In genomic region chr10:94687801-94688419, GRCm38 (mm10) we compare ENCODE assay signal across 8 mouse cellular contexts. TPM values are rescaled to one million over a fixed set of nuclear protein-coding genes. Genes with fewer than 3 reads are reported as not detected.
A peak's percentile ranks its signal among the peaks of the same experiment; 100 is the strongest.
DNase-seq lines count a peak whose midpoint lies in the region; ATAC-seq and TF ChIP-seq lines count a peak whose summit lies in the region.

No protein-coding gene starts in this region.

- DNase-seq in kidney, adult 11 months: peak; percentile 5
- no peak for DNase-seq in kidney, postnatal 36 days
- DNase-seq in G1E (ENCODE audit: low spot score): peak; percentile 43
- peak; percentile 21 for DNase-seq in embryonic facial prominence, embryonic 11.5 days (ENCODE audit: low spot score)
- peak; percentile 40 for DNase-seq in hindbrain, postnatal 0 days (ENCODE audit: low spot score)
- DNase-seq in lung, postnatal 0 days (ENCODE audit: low spot score): peak; percentile 17
- DNase-seq in urinary bladder, postnatal 36 days (ENCODE audit: low spot score in 2 of 2): no peak

- 5% methylated on average over 20 of the region's 20 CpGs for WGBS in embryonic facial prominence, embryonic 11.5 days
- WGBS in hindbrain, postnatal 0 days: 2% methylated on average over 20 of the region's 20 CpGs
- 3% methylated on average over 19 of the region's 20 CpGs for WGBS in lung, postnatal 0 days
- 2% methylated on average over 20 of the region's 20 CpGs for WGBS in stomach, embryonic 15.5 days

- no peak for TF ChIP-seq CTCF in G1E (IDR thresholded peaks at IDR 0.05; ENCODE audit: low read depth, low read length)
- TF ChIP-seq CTCF in hindbrain, postnatal 0 days (IDR thresholded peaks at IDR 0.05; ENCODE audit: low read depth): no peak
- TF ChIP-seq CTCF in lung, postnatal 0 days (IDR thresholded peaks at IDR 0.05): peak; percentile 23; the same call in 1 of the 2 replicates

- peak overlapping the region; percentile 80 for H3K4me2 ChIP-seq in embryonic facial prominence, embryonic 11.5 days (ENCODE audit: low read depth, low read length)
- H3K4me2 ChIP-seq in hindbrain, postnatal 0 days (ENCODE audit: low read depth, low read length): peak overlapping the region; percentile 94
- peak overlapping the region; percentile 90 for H3K4me2 ChIP-seq in lung, postnatal 0 days (replicated peaks; ENCODE audit: low read depth, low read length)
- H3K4me2 ChIP-seq in stomach, embryonic 15.5 days: peak overlapping the region; percentile 82

- H3K9me3 ChIP-seq in G1E (replicated peaks): no peaks in the 10 kb centered on the region
- no peaks in the 10 kb centered on the region for H3K9me3 ChIP-seq in embryonic facial prominence, embryonic 11.5 days (replicated peaks; ENCODE audit: control insufficient read depth, low read length)
- H3K9me3 ChIP-seq in hindbrain, postnatal 0 days (ENCODE audit: low read length): no peaks in the 10 kb centered on the region
- H3K9me3 ChIP-seq in lung, postnatal 0 days (ENCODE audit: low read length): no peaks in the 10 kb centered on the region
- no peaks in the 10 kb centered on the region for H3K9me3 ChIP-seq in stomach, embryonic 15.5 days

- ATAC-seq in G1E (ENCODE audit: extremely low read depth, insufficient number of reproducible peaks, low FRiP score, poor library complexity, severe bottlenecking): peak; percentile 57
- peak; percentile 68 for ATAC-seq in embryonic facial prominence, embryonic 11.5 days (replicated peaks; ENCODE audit: insufficient number of reproducible peaks, low FRiP score, low TSS enrichment, low read depth)
- peak; percentile 80 for ATAC-seq in hindbrain, postnatal 0 days
- peak; percentile 68 for ATAC-seq in lung, postnatal 0 days
- peak; percentile 72 for ATAC-seq in stomach, embryonic 15.5 days (ENCODE audit: insufficient read depth, low FRiP score, low read depth)

- H3K4me3 ChIP-seq in G1E (ENCODE audit: low read depth, low read length): peak overlapping the region; percentile 94
- H3K4me3 ChIP-seq in embryonic facial prominence, embryonic 11.5 days (ENCODE audit: low read depth, low read length): peak overlapping the region; percentile 95
- H3K4me3 ChIP-seq in hindbrain, postnatal 0 days (ENCODE audit: low read length): peak overlapping the region; percentile 95
- H3K4me3 ChIP-seq in lung, postnatal 0 days (ENCODE audit: low read depth, low read length): peak overlapping the region; percentile 86
- peak overlapping the region; percentile 95 for H3K4me3 ChIP-seq in stomach, embryonic 15.5 days (replicated peaks)

- peak overlapping the region; percentile 86 for H3K9ac ChIP-seq in embryonic facial prominence, embryonic 11.5 days (replicated peaks; ENCODE audit: low read length)
- H3K9ac ChIP-seq in hindbrain, postnatal 0 days (replicated peaks; ENCODE audit: low read length): peak overlapping the region; percentile 96
- peak overlapping the region; percentile 91 for H3K9ac ChIP-seq in lung, postnatal 0 days (replicated peaks; ENCODE audit: low read depth)
- H3K9ac ChIP-seq in stomach, embryonic 15.5 days: peak overlapping the region; percentile 96

- H3K27me3 ChIP-seq in G1E (ENCODE audit: insufficient read depth, low read length): no peaks in the 10 kb centered on the region
- H3K27me3 ChIP-seq in embryonic facial prominence, embryonic 11.5 days (ENCODE audit: control insufficient read depth, insufficient read depth, low read length): no peaks in the 10 kb centered on the region
- no peaks in the 10 kb centered on the region for H3K27me3 ChIP-seq in hindbrain, postnatal 0 days (ENCODE audit: insufficient read depth, low read length)
- H3K27me3 ChIP-seq in lung, postnatal 0 days (replicated peaks; ENCODE audit: insufficient read depth, low read length): no peaks in the 10 kb centered on the region
- no peaks in the 10 kb centered on the region for H3K27me3 ChIP-seq in stomach, embryonic 15.5 days (replicated peaks)

- H3K36me3 ChIP-seq in G1E (replicated peaks): peaks cover 17% of the 10 kb centered on the region
- H3K36me3 ChIP-seq in embryonic facial prominence, embryonic 11.5 days (replicated peaks; ENCODE audit: control insufficient read depth, insufficient read depth, low read depth, low read length): no peaks in the 10 kb centered on the region
- no peaks in the 10 kb centered on the region for H3K36me3 ChIP-seq in hindbrain, postnatal 0 days (ENCODE audit: insufficient read depth, low read length)
- H3K36me3 ChIP-seq in lung, postnatal 0 days (ENCODE audit: insufficient read depth, low read length): no peaks in the 10 kb centered on the region
- no peaks in the 10 kb centered on the region for H3K36me3 ChIP-seq in stomach, embryonic 15.5 days

- H3K4me1 ChIP-seq in G1E (ENCODE audit: insufficient read depth, low read depth, low read length): peaks cover 19% of the 10 kb centered on the region
- no peaks in the 10 kb centered on the region for H3K4me1 ChIP-seq in embryonic facial prominence, embryonic 11.5 days (ENCODE audit: control insufficient read depth, insufficient read depth, low read length)
- peaks cover 6% of the 10 kb centered on the region; the same call in 1 of the 2 replicates for H3K4me1 ChIP-seq in hindbrain, postnatal 0 days (ENCODE audit: insufficient read depth, low read length)
- no peaks in the 10 kb centered on the region for H3K4me1 ChIP-seq in lung, postnatal 0 days (ENCODE audit: insufficient read depth, low read depth, low read length)
- H3K4me1 ChIP-seq in stomach, embryonic 15.5 days: peaks cover 3% of the 10 kb centered on the region; the same call in 1 of the 2 replicates

- TF ChIP-seq EP300 in lung, postnatal 0 days (IDR thresholded peaks at IDR 0.05): no peak

- H3K27ac ChIP-seq in embryonic facial prominence, embryonic 11.5 days (replicated peaks; ENCODE audit: low read depth, low read length): peak overlapping the region; percentile 80
- H3K27ac ChIP-seq in hindbrain, postnatal 0 days: peak overlapping the region; percentile 91
- H3K27ac ChIP-seq in lung, postnatal 0 days (ENCODE audit: low read length): peak overlapping the region; percentile 93
- peak overlapping the region; percentile 87 for H3K27ac ChIP-seq in stomach, embryonic 15.5 days

RNA-seq across cellular contexts. Expression of gene Cep83, which starts 0.5 kb away (rescaled TPM):
- total RNA-seq in G1E (2014; fragmentation: Nextera tagmentation) (33.0 and 39.0 TPM in 2 replicates), G1E (2017) (34.9 and 37.9 TPM in 2 replicates)
- 9.2 and 10.0 TPM in 2 replicates for polyA plus RNA-seq in G1E (2012)
- polyA plus RNA-seq in embryonic facial prominence, embryonic 11.5 days (2014; fragmentation: Nextera tagmentation; extraction: Ambion mirVana): 25.5 and 30.1 TPM in 2 replicates
- 10.8 and 15.4 TPM in 2 replicates for total RNA-seq in hindbrain, postnatal 0 days (2014; rRNA removed)
- 17.5 and 19.2 TPM in 2 replicates for polyA plus RNA-seq in hindbrain, postnatal 0 days (2015; fragmentation: Nextera tagmentation; extraction: Ambion mirVana)
- polyA plus RNA-seq in lung, postnatal 0 days (2015; fragmentation: Nextera tagmentation; extraction: Ambion mirVana): 20.6 and 22.5 TPM in 2 replicates
- polyA plus RNA-seq in stomach, embryonic 15.5 days (2015; fragmentation: Nextera tagmentation; extraction: Ambion mirVana): 18.2 and 18.6 TPM in 2 replicates

Comparison
In these comparisons a context has a peak if more than half of its experiments do, and no peak if none do; other contexts are left out.
1. DNase-seq: peak in kidney, adult 11 months (single experiment), G1E (single experiment), embryonic facial prominence, embryonic 11.5 days (single experiment), hindbrain, postnatal 0 days (single experiment) and lung, postnatal 0 days (single experiment); none in kidney, postnatal 36 days (0 of 2) and urinary bladder, postnatal 36 days (0 of 2).
2. Peak in every context shown above with its lines, with median percentiles within 50 percentile points of each other: ATAC-seq, H3K4me3 ChIP-seq, H3K27ac ChIP-seq, H3K4me2 ChIP-seq and H3K9ac ChIP-seq.